8 mouse cellular contexts compared by ENCODE assay signal in the genomic region with DNA sequence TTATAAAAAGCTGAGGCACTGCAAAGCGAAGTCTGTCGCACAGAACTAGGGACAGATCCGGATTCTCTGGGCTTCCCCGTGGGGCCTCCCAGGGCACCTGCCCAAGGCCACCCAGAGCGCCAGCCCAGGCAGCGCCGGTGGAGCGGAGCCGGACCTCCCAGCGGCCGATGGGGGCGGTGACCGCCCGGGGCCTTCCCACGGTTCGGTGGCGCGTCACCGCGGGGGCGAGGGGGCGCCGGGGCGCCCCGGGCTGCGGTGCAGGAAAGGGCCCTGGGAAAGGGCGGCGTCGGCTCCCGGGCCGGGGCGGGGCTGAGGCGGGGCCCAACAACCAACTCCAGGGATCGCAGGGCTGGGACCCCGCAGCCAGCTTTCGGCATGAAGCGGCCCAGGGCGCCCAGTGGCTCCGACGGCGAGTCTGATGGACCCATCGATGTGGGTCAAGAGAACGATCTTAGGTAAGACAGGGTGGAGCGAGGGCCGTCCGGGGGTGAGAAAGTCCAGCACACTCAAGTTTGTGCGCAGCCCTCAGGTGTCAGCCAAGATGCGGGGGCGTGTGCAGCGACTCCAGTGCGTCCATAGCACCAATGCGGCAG. TPM values are rescaled to one million over a fixed set of nuclear protein-coding genes. Genes with fewer than 3 reads are reported as not detected.
DNase-seq lines count a peak whose midpoint lies in the region; ATAC-seq and TF ChIP-seq lines count a peak whose summit lies in the region.

Gene Heyl (plus strand): TSS at position 65 of the 593 bp plus-strand sequence.

- TF ChIP-seq CTCF in left cerebral cortex, adult 2 months (IDR thresholded peaks at IDR 0.05): no peak
- TF ChIP-seq CTCF in forebrain, postnatal 0 days (IDR thresholded peaks at IDR 0.05; ENCODE audit: low read depth): no peak

- H3K4me1 ChIP-seq in forebrain, postnatal 0 days (ENCODE audit: insufficient read depth): 0 out of 2 replicates have a peak, but pooled peaks cover 4% of the 10 kb centered on the region
- peaks cover 7% of the 10 kb centered on the region for H3K4me1 ChIP-seq in hindbrain, embryonic 11.5 days (replicated peaks; ENCODE audit: control insufficient read depth, insufficient read depth, low read length)
- peaks cover 44% of the 10 kb centered on the region for H3K4me1 ChIP-seq in limb, embryonic 13.5 days
- H3K4me1 ChIP-seq in midbrain, embryonic 14.5 days (ENCODE audit: control insufficient read depth, insufficient read depth, low read length): peaks cover 5% of the 10 kb centered on the region; the same call in 1 of the 2 replicates

- peaks cover 27% of the 10 kb centered on the region for H3K27me3 ChIP-seq in forebrain, postnatal 0 days (ENCODE audit: insufficient read depth, low read length)
- peaks cover 30% of the 10 kb centered on the region for H3K27me3 ChIP-seq in hindbrain, embryonic 11.5 days (ENCODE audit: control insufficient read depth, insufficient read depth, low read length)
- H3K27me3 ChIP-seq in limb, embryonic 13.5 days: peaks cover 80% of the 10 kb centered on the region
- H3K27me3 ChIP-seq in midbrain, embryonic 14.5 days (ENCODE audit: control insufficient read depth, insufficient read depth, low read length): peaks cover 32% of the 10 kb centered on the region

- intact Hi-C loops in left cerebral cortex, adult 2 months (cut with DNase I): no loop called here

- DNase-seq in left cerebral cortex, adult 2 months (ENCODE audit: extremely low spot score in 1 of 2, low spot score in 2 of 2): no peak
- no peak for DNase-seq in left cerebral cortex, adult 9 months (ENCODE audit: low spot score in 2 of 2)
- DNase-seq in forebrain, postnatal 0 days: no peak
- DNase-seq in hindbrain, embryonic 11.5 days (ENCODE audit: low spot score): peak; percentile 51
- peak; percentile 43 for DNase-seq in midbrain, embryonic 14.5 days
- peak; percentile 23 for DNase-seq in thymus, postnatal 25 days
- no peak for DNase-seq in frontal cortex, postnatal 25 days (ENCODE audit: low spot score in 2 of 2)

- H3K9me3 ChIP-seq in forebrain, postnatal 0 days (ENCODE audit: low read length): no peaks in the 10 kb centered on the region
- no peaks in the 10 kb centered on the region for H3K9me3 ChIP-seq in hindbrain, embryonic 11.5 days (ENCODE audit: control insufficient read depth, low read length)
- no peaks in the 10 kb centered on the region for H3K9me3 ChIP-seq in limb, embryonic 13.5 days
- no peaks in the 10 kb centered on the region for H3K9me3 ChIP-seq in midbrain, embryonic 14.5 days (ENCODE audit: control insufficient read depth, low read length)

- no peaks in the 10 kb centered on the region for H3K36me3 ChIP-seq in forebrain, postnatal 0 days (ENCODE audit: insufficient read depth)
- no peaks in the 10 kb centered on the region for H3K36me3 ChIP-seq in hindbrain, embryonic 11.5 days (ENCODE audit: control insufficient read depth, insufficient read depth, low read length)
- H3K36me3 ChIP-seq in limb, embryonic 13.5 days: no peaks in the 10 kb centered on the region
- no peaks in the 10 kb centered on the region for H3K36me3 ChIP-seq in midbrain, embryonic 14.5 days (ENCODE audit: control insufficient read depth, insufficient read depth, low read length)

- peak within 1 kb of the TSS; percentile 51 for H3K4me2 ChIP-seq in forebrain, postnatal 0 days (ENCODE audit: low read depth)
- peak within 1 kb of the TSS; percentile 82 for H3K4me2 ChIP-seq in hindbrain, embryonic 11.5 days (replicated peaks; ENCODE audit: low read depth, low read length)
- H3K4me2 ChIP-seq in limb, embryonic 13.5 days (replicated peaks): peak within 1 kb of the TSS; percentile 84
- peak within 1 kb of the TSS; percentile 58 for H3K4me2 ChIP-seq in midbrain, embryonic 14.5 days (ENCODE audit: low read length)

- peak within 1 kb of the TSS; percentile 34 for H3K4me3 ChIP-seq in left cerebral cortex, adult 2 months
- H3K4me3 ChIP-seq in forebrain, postnatal 0 days (ENCODE audit: low read depth, low read length): peak within 1 kb of the TSS; percentile 25
- peak within 1 kb of the TSS; percentile 36 for H3K4me3 ChIP-seq in hindbrain, embryonic 11.5 days (ENCODE audit: low read depth, low read length)
- peak within 1 kb of the TSS; percentile 50 for H3K4me3 ChIP-seq in limb, embryonic 13.5 days
- peak within 1 kb of the TSS; percentile 27 for H3K4me3 ChIP-seq in midbrain, embryonic 14.5 days (replicated peaks; ENCODE audit: low read depth, low read length)

- 2% methylated on average over 51 of the region's 52 CpGs for WGBS in forebrain, postnatal 0 days
- 2% methylated on average over 50 of the region's 52 CpGs for WGBS in hindbrain, embryonic 11.5 days
- WGBS in limb, embryonic 13.5 days: 2% methylated on average over 52 of the region's 52 CpGs
- WGBS in midbrain, embryonic 14.5 days: 2% methylated on average over 52 of the region's 52 CpGs

- no peak within 1 kb of the TSS for H3K27ac ChIP-seq in left cerebral cortex, adult 2 months
- H3K27ac ChIP-seq in forebrain, postnatal 0 days (ENCODE audit: low read depth, low read length): no peak within 1 kb of the TSS
- H3K27ac ChIP-seq in hindbrain, embryonic 11.5 days (ENCODE audit: low read depth, low read length): no peak within 1 kb of the TSS
- H3K27ac ChIP-seq in limb, embryonic 13.5 days: no peak within 1 kb of the TSS
- no peak within 1 kb of the TSS for H3K27ac ChIP-seq in midbrain, embryonic 14.5 days (replicated peaks; ENCODE audit: low read depth, low read length)

- ATAC-seq in forebrain, postnatal 0 days: peak; percentile 55
- ATAC-seq in hindbrain, embryonic 11.5 days (ENCODE audit: low FRiP score): peak; percentile 69
- peak; percentile 65 for ATAC-seq in limb, embryonic 13.5 days (ENCODE audit: low FRiP score, low read depth)
- peak; percentile 24; the same call in 1 of the 2 replicates for ATAC-seq in midbrain, embryonic 14.5 days (ENCODE audit: low FRiP score, low TSS enrichment)

- H3K9ac ChIP-seq in forebrain, postnatal 0 days: no peak within 1 kb of the TSS; the same call in 1 of the 2 replicates
- peak within 1 kb of the TSS; percentile 45; the same call in 1 of the 2 replicates for H3K9ac ChIP-seq in hindbrain, embryonic 11.5 days (ENCODE audit: low read depth, low read length)
- H3K9ac ChIP-seq in limb, embryonic 13.5 days: peak within 1 kb of the TSS; percentile 62
- H3K9ac ChIP-seq in midbrain, embryonic 14.5 days (replicated peaks; ENCODE audit: low read length): peak within 1 kb of the TSS; percentile 34; the same call in 1 of the 2 replicates

RNA-seq across cellular contexts. Expression of gene Heyl, which starts in this region (rescaled TPM):
- 1 to 10 TPM; 2.7 to 3.9 TPM for total RNA-seq in left cerebral cortex, adult 2 months (2021)
- total RNA-seq in forebrain, postnatal 0 days (2014; rRNA removed): 3.6 and 6.3 TPM in 2 replicates
- 4.2 and 4.6 TPM in 2 replicates for polyA plus RNA-seq in forebrain, postnatal 0 days (2015; fragmentation: Nextera tagmentation; extraction: Ambion mirVana)
- 10.5 and 14.2 TPM in 2 replicates for polyA plus RNA-seq in hindbrain, embryonic 11.5 days (2014; fragmentation: Nextera tagmentation; extraction: Ambion mirVana)
- 5.7 and 6.5 TPM in 2 replicates for polyA plus RNA-seq in limb, embryonic 13.5 days (2015; fragmentation: Nextera tagmentation; extraction: Ambion mirVana)
- 3.0 and 7.3 TPM in 2 replicates for polyA plus RNA-seq in midbrain, embryonic 14.5 days (2014; fragmentation: Nextera tagmentation; extraction: Ambion mirVana)

Comparison
In these comparisons a context has a peak if more than half of its experiments do, and no peak if none do; other contexts are left out.
1. DNase-seq: peak in hindbrain, embryonic 11.5 days (single experiment), midbrain, embryonic 14.5 days (single experiment) and thymus, postnatal 25 days (single experiment); none in left cerebral cortex, adult 2 months (0 of 2), left cerebral cortex, adult 9 months (0 of 2), forebrain, postnatal 0 days (single experiment) and frontal cortex, postnatal 25 days (0 of 2).
2. Peak in every context shown above with its lines, with median percentiles within 50 percentile points of each other: H3K4me3 ChIP-seq, ATAC-seq and H3K4me2 ChIP-seq.